10 mouse cellular contexts compared by ENCODE assay signal in the genomic region with DNA sequence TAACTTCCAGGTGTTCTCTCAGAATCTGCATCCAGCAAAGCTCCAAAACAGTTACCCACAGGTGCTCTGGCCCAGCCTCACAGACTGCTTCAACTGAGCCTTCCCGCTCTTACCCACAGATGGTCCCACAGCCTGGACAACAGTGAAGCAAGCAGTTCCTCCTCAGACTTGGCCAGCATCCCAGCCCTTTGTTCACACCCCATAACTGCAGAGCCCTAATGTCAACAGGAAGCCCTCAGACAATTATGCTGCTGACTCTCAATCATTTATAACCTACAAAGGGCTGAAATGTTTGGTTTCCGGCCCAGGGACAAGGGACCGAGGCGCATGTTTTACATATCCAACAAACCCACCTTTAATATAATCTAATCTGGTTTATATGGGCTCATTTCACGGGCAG. TPM values are rescaled to one million over a fixed set of nuclear protein-coding genes. Genes with fewer than 3 reads are reported as not detected.
DNase-seq lines count a peak whose midpoint lies in the region; ATAC-seq and TF ChIP-seq lines count a peak whose summit lies in the region.
"Had no signal": no experiment of that assay in that cellular context is flagged by ENCODE, and none has a peak within 500 bp of the region (broad histone marks: within the 10 kb centered on the region; RNA-seq: fewer than 3 reads in every experiment).

No protein-coding gene starts in this region.

- no peak for DNase-seq in hindbrain, embryonic 11.5 days (ENCODE audit: low spot score)
- peak; percentile 91 for DNase-seq in MEL-GATA-1-ER (ENCODE audit: extremely low read depth, low read depth)
- DNase-seq in cerebellum, postnatal 10 days: peak; percentile 82 to 87
- DNase-seq in heart, postnatal 0 days (ENCODE audit: low spot score): peak; percentile 73
- DNase-seq in kidney, postnatal 10 days: peak; percentile 94
- DNase-seq in lung, postnatal 10 days: peak; percentile 98

- 65% methylated on average over 5 of the region's 5 CpGs for WGBS in hindbrain, embryonic 12.5 days
- 88% methylated on average over 5 of the region's 5 CpGs for WGBS in hindbrain, embryonic 11.5 days
- 17% methylated on average over 5 of the region's 5 CpGs for WGBS in heart, postnatal 0 days
- 27% methylated on average over 5 of the region's 5 CpGs for WGBS in stomach, embryonic 16.5 days

- H3K27ac ChIP-seq in hindbrain, embryonic 12.5 days: no peak overlapping the region
- H3K27ac ChIP-seq in hindbrain, embryonic 11.5 days (ENCODE audit: low read depth, low read length): no peak overlapping the region
- H3K27ac ChIP-seq in heart, postnatal 0 days (ENCODE audit: low read depth): no peak overlapping the region
- no peak overlapping the region for H3K27ac ChIP-seq in stomach, embryonic 16.5 days (ENCODE audit: low read length)
- H3K27ac ChIP-seq: embryonic facial prominence, embryonic 15.5 days had no signal

- H3K4me3 ChIP-seq in hindbrain, embryonic 12.5 days: no peak overlapping the region
- no peak overlapping the region for H3K4me3 ChIP-seq in hindbrain, embryonic 11.5 days (ENCODE audit: low read depth, low read length)
- H3K4me3 ChIP-seq in heart, postnatal 0 days (ENCODE audit: low read depth, low read length): no peak overlapping the region
- no peak overlapping the region for H3K4me3 ChIP-seq in stomach, embryonic 16.5 days (replicated peaks; ENCODE audit: low read length)
- H3K4me3 ChIP-seq: embryonic facial prominence, embryonic 15.5 days; megakaryocyte, embryonic 14.5 days had no signal

- TF ChIP-seq CTCF in heart, postnatal 0 days (IDR thresholded peaks at IDR 0.05; ENCODE audit: low read depth): no peak

- no peaks in the 10 kb centered on the region for H3K36me3 ChIP-seq in hindbrain, embryonic 12.5 days
- H3K36me3 ChIP-seq in hindbrain, embryonic 11.5 days (ENCODE audit: control insufficient read depth, insufficient read depth, low read length): no peaks in the 10 kb centered on the region
- no peaks in the 10 kb centered on the region for H3K36me3 ChIP-seq in heart, postnatal 0 days (replicated peaks; ENCODE audit: control insufficient read depth, insufficient read depth, low read length)
- no peaks in the 10 kb centered on the region for H3K36me3 ChIP-seq in stomach, embryonic 16.5 days (ENCODE audit: control insufficient read depth, insufficient read depth, low read length)
- H3K36me3 ChIP-seq: embryonic facial prominence, embryonic 15.5 days had no signal

- peak; percentile 30; the same call in 1 of the 2 replicates for TF ChIP-seq EP300 in heart, postnatal 0 days (IDR thresholded peaks at IDR 0.05; ENCODE audit: low read depth)

- peak; percentile 49; the same call in 1 of the 2 replicates for ATAC-seq in hindbrain, embryonic 12.5 days (ENCODE audit: low FRiP score)
- no peak for ATAC-seq in hindbrain, embryonic 11.5 days (ENCODE audit: low FRiP score)
- peak; percentile 82 for ATAC-seq in heart, postnatal 0 days (ENCODE audit: insufficient read depth, low read depth)
- ATAC-seq in stomach, embryonic 16.5 days (ENCODE audit: insufficient read depth, low FRiP score): peak; percentile 88

- no peak overlapping the region for H3K4me2 ChIP-seq in hindbrain, embryonic 12.5 days (replicated peaks)
- H3K4me2 ChIP-seq in hindbrain, embryonic 11.5 days (replicated peaks; ENCODE audit: low read depth, low read length): no peak overlapping the region
- no peak overlapping the region for H3K4me2 ChIP-seq in heart, postnatal 0 days (ENCODE audit: low read depth, low read length)
- H3K4me2 ChIP-seq in stomach, embryonic 16.5 days (ENCODE audit: low read depth, low read length): no peak overlapping the region
- H3K4me2 ChIP-seq: embryonic facial prominence, embryonic 15.5 days had no signal

- H3K9me3 ChIP-seq in hindbrain, embryonic 12.5 days (replicated peaks): no peaks in the 10 kb centered on the region
- no peaks in the 10 kb centered on the region for H3K9me3 ChIP-seq in hindbrain, embryonic 11.5 days (ENCODE audit: control insufficient read depth, low read length)
- no peaks in the 10 kb centered on the region for H3K9me3 ChIP-seq in heart, postnatal 0 days (replicated peaks; ENCODE audit: control insufficient read depth, low read length)
- H3K9me3 ChIP-seq in stomach, embryonic 16.5 days (replicated peaks; ENCODE audit: control insufficient read depth, low read length): no peaks in the 10 kb centered on the region
- H3K9me3 ChIP-seq: embryonic facial prominence, embryonic 15.5 days; megakaryocyte, embryonic 14.5 days had no signal

- no peaks in the 10 kb centered on the region for H3K27me3 ChIP-seq in hindbrain, embryonic 12.5 days
- H3K27me3 ChIP-seq in hindbrain, embryonic 11.5 days (ENCODE audit: control insufficient read depth, insufficient read depth, low read length): no peaks in the 10 kb centered on the region
- H3K27me3 ChIP-seq in heart, postnatal 0 days (ENCODE audit: control insufficient read depth, insufficient read depth, low read length): no peaks in the 10 kb centered on the region
- H3K27me3 ChIP-seq in stomach, embryonic 16.5 days (ENCODE audit: control insufficient read depth, insufficient read depth, low read length): no peaks in the 10 kb centered on the region
- H3K27me3 ChIP-seq: embryonic facial prominence, embryonic 15.5 days; megakaryocyte, embryonic 14.5 days had no signal

- no peak overlapping the region for H3K9ac ChIP-seq in hindbrain, embryonic 12.5 days
- no peak overlapping the region for H3K9ac ChIP-seq in hindbrain, embryonic 11.5 days (ENCODE audit: low read depth, low read length)
- H3K9ac ChIP-seq in heart, postnatal 0 days (replicated peaks; ENCODE audit: low read depth, low read length): no peak overlapping the region
- no peak overlapping the region; the same call in 1 of the 2 replicates for H3K9ac ChIP-seq in stomach, embryonic 16.5 days (ENCODE audit: low read length)
- H3K9ac ChIP-seq: embryonic facial prominence, embryonic 15.5 days had no signal

- H3K4me1 ChIP-seq in hindbrain, embryonic 12.5 days: no peaks in the 10 kb centered on the region
- no peaks in the 10 kb centered on the region for H3K4me1 ChIP-seq in hindbrain, embryonic 11.5 days (replicated peaks; ENCODE audit: control insufficient read depth, insufficient read depth, low read length)
- 0 out of 2 replicates have a peak, but pooled peaks cover 5% of the 10 kb centered on the region for H3K4me1 ChIP-seq in heart, postnatal 0 days (ENCODE audit: control insufficient read depth, insufficient read depth)
- peaks cover 7% of the 10 kb centered on the region; the same call in 1 of the 2 replicates for H3K4me1 ChIP-seq in stomach, embryonic 16.5 days (ENCODE audit: control insufficient read depth, insufficient read depth, low read length)
- H3K4me1 ChIP-seq: embryonic facial prominence, embryonic 15.5 days had no signal

RNA-seq across cellular contexts. Expression of a gene that starts 30.1 kb away (rescaled TPM):
- 0.25 TPM in 1 of 2 replicates, not detected in the other for polyA plus RNA-seq in hindbrain, embryonic 12.5 days (2016; fragmentation: Nextera tagmentation; extraction: Ambion mirVana)
- polyA plus RNA-seq in hindbrain, embryonic 11.5 days (2014; fragmentation: Nextera tagmentation; extraction: Ambion mirVana): not detected in 2 replicates
- total RNA-seq in heart, postnatal 0 days (2014; rRNA removed; ENCODE audit: low replicate concordance): not detected in 2 replicates
- not detected in 2 replicates for polyA plus RNA-seq in heart, postnatal 0 days (2015; fragmentation: Nextera tagmentation; extraction: Ambion mirVana)
- polyA plus RNA-seq in stomach, embryonic 16.5 days (2015; fragmentation: Nextera tagmentation; extraction: Ambion mirVana): 0.56 and 0.81 TPM in 2 replicates
- polyA plus RNA-seq: embryonic facial prominence, embryonic 15.5 days had no signal

RNA-seq across cellular contexts. Expression of a gene that starts 30.1 kb away (rescaled TPM):
- polyA plus RNA-seq in hindbrain, embryonic 12.5 days (2016; fragmentation: Nextera tagmentation; extraction: Ambion mirVana): not detected in 2 replicates
- not detected in 2 replicates for polyA plus RNA-seq in hindbrain, embryonic 11.5 days (2014; fragmentation: Nextera tagmentation; extraction: Ambion mirVana)
- total RNA-seq in heart, postnatal 0 days (2014; rRNA removed; ENCODE audit: low replicate concordance): not detected in 2 replicates
- polyA plus RNA-seq in heart, postnatal 0 days (2015; fragmentation: Nextera tagmentation; extraction: Ambion mirVana): not detected in 2 replicates
- polyA plus RNA-seq in stomach, embryonic 16.5 days (2015; fragmentation: Nextera tagmentation; extraction: Ambion mirVana): 0.44 TPM in 1 of 2 replicates, not detected in the other
- polyA plus RNA-seq: embryonic facial prominence, embryonic 15.5 days had no signal

RNA-seq across cellular contexts. Expression of a gene that starts 31.1 kb away (rescaled TPM):
- not detected in 2 replicates for polyA plus RNA-seq in hindbrain, embryonic 12.5 days (2016; fragmentation: Nextera tagmentation; extraction: Ambion mirVana)
- polyA plus RNA-seq in hindbrain, embryonic 11.5 days (2014; fragmentation: Nextera tagmentation; extraction: Ambion mirVana): 0.08 TPM in 1 of 2 replicates, not detected in the other
- total RNA-seq in heart, postnatal 0 days (2014; rRNA removed; ENCODE audit: low replicate concordance): not detected in 2 replicates
- not detected in 2 replicates for polyA plus RNA-seq in heart, postnatal 0 days (2015; fragmentation: Nextera tagmentation; extraction: Ambion mirVana)
- 0.17 and 0.25 TPM in 2 replicates for polyA plus RNA-seq in stomach, embryonic 16.5 days (2015; fragmentation: Nextera tagmentation; extraction: Ambion mirVana)

RNA-seq across cellular contexts. Expression of a gene that starts 34.7 kb away (rescaled TPM):
- 0.35 and 0.57 TPM in 2 replicates for polyA plus RNA-seq in hindbrain, embryonic 12.5 days (2016; fragmentation: Nextera tagmentation; extraction: Ambion mirVana)
- 0.77 and 0.80 TPM in 2 replicates for polyA plus RNA-seq in hindbrain, embryonic 11.5 days (2014; fragmentation: Nextera tagmentation; extraction: Ambion mirVana)
- 0.08 TPM in 1 of 2 replicates, not detected in the other for total RNA-seq in heart, postnatal 0 days (2014; rRNA removed; ENCODE audit: low replicate concordance)
- 0.10 TPM in 1 of 2 replicates, not detected in the other for polyA plus RNA-seq in heart, postnatal 0 days (2015; fragmentation: Nextera tagmentation; extraction: Ambion mirVana)
- polyA plus RNA-seq in stomach, embryonic 16.5 days (2015; fragmentation: Nextera tagmentation; extraction: Ambion mirVana): 1.5 and 2.1 TPM in 2 replicates
